ENCODE assay signal across 24 mouse cellular contexts in genomic region chr6:128474112-128474511, GRCm38 (mm10). TPM values are rescaled to one million over a fixed set of nuclear protein-coding genes. Genes with fewer than 3 reads are reported as not detected.
"Had no signal": no experiment of that assay in that cellular context is flagged by ENCODE, and none has a peak within 500 bp of the region (broad histone marks: within the 10 kb centered on the region; RNA-seq: fewer than 3 reads in every experiment).

No protein-coding gene starts in this region.

- H3K27me3 ChIP-seq: liver, embryonic 15.5 days; lung, embryonic 15.5 days; midbrain, embryonic 13.5 days; midbrain, embryonic 15.5 days; neural tube, embryonic 13.5 days; neural tube, embryonic 15.5 days; stomach, embryonic 15.5 days had no signal

- H3K27ac ChIP-seq: liver, embryonic 15.5 days; lung, embryonic 15.5 days; midbrain, embryonic 13.5 days; midbrain, embryonic 15.5 days; neural tube, embryonic 13.5 days; neural tube, embryonic 15.5 days; stomach, embryonic 15.5 days; stomach, postnatal 0 days had no signal

- H3K36me3 ChIP-seq: liver, embryonic 15.5 days; lung, embryonic 15.5 days; midbrain, embryonic 13.5 days; midbrain, embryonic 15.5 days; neural tube, embryonic 13.5 days; neural tube, embryonic 15.5 days; stomach, embryonic 15.5 days had no signal

- H3K4me1 ChIP-seq: liver, embryonic 15.5 days; lung, embryonic 15.5 days; midbrain, embryonic 13.5 days; midbrain, embryonic 15.5 days; neural tube, embryonic 13.5 days; neural tube, embryonic 15.5 days; stomach, embryonic 15.5 days had no signal

- H3K4me3 ChIP-seq: liver, embryonic 15.5 days; lung, embryonic 15.5 days; megakaryocyte, embryonic 14.5 days; midbrain, embryonic 13.5 days; midbrain, embryonic 15.5 days; neural tube, embryonic 13.5 days; neural tube, embryonic 15.5 days; stomach, embryonic 15.5 days had no signal

- H3K4me2 ChIP-seq: liver, embryonic 15.5 days; lung, embryonic 15.5 days; midbrain, embryonic 11.5 days; midbrain, embryonic 13.5 days; midbrain, embryonic 15.5 days; neural tube, embryonic 13.5 days; neural tube, embryonic 15.5 days; stomach, embryonic 15.5 days had no signal

- H3K9ac ChIP-seq: liver, embryonic 15.5 days; liver, postnatal 0 days; lung, embryonic 15.5 days; midbrain, embryonic 13.5 days; midbrain, embryonic 15.5 days; neural tube, embryonic 13.5 days; neural tube, embryonic 15.5 days; stomach, embryonic 15.5 days had no signal

- DNase-seq: liver, postnatal 0 days; lung, adult 2 months; lung, postnatal 14 days; lung, postnatal 36 days; retina, postnatal 1 day; right cerebral cortex, adult 18-20 months; right cerebral cortex, postnatal 25 days; thymus, adult 2 months; thymus, postnatal 25 days; thymus, postnatal 4 days had no signal

- H3K9me3 ChIP-seq: liver, embryonic 15.5 days; lung, embryonic 15.5 days; midbrain, embryonic 13.5 days; midbrain, embryonic 15.5 days; neural tube, embryonic 13.5 days; neural tube, embryonic 15.5 days; stomach, embryonic 15.5 days had no signal

RNA-seq across cellular contexts. Expression of gene Pzp, which starts 52.4 kb away (rescaled TPM):
- total RNA-seq: midbrain, postnatal 0 days; monocyte, adult 5-6 weeks had no signal
- polyA plus RNA-seq: midbrain, embryonic 11.5 days; midbrain, embryonic 13.5 days; midbrain, embryonic 15.5 days; midbrain, postnatal 0 days; neural tube, embryonic 11.5 days; urinary bladder, adult 2 months had no signal
